Mouse (Mus musculus) lung, adult 18-20 months (tissue): ENCODE measurements at regions not wholly inside any gene's neighbourhood (a gene's known extent, or its start where the extent isn't known, plus 50 kb on each side); places are given as distances from the start of the nearest gene placed in this dataset.
A peak's percentile ranks its signal among the peaks of the same experiment; 100 is the strongest.

Source experiments
- DNase-seq, 2 experiments: peaks; one replicate each; pipeline ENCODE4 v3.0.0; 2022; ENCODE audit warnings: mixed read lengths in 2 of 2

DNA sequence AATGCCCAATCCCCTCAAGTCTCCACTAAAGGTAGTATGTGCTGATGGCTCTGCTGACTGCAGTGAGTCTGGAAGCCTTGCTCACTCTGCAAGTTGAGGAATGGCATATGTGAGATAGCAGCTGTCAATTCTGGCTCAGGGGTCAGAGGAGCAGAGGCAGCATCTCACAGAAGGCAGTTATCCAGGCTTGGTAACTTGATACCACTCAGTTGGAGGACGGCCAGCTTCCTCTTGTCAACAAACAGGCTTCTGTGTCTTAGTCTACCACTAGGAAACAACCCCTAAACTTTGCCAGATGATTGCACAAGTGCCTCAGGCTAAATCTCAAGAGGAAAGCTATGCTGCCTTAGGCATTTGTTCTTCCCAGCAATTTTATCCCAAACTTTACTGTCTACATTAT is 55.7 kb upstream of the Gabre start:
- DNase-seq = peak; percentile 0 to 10

DNA sequence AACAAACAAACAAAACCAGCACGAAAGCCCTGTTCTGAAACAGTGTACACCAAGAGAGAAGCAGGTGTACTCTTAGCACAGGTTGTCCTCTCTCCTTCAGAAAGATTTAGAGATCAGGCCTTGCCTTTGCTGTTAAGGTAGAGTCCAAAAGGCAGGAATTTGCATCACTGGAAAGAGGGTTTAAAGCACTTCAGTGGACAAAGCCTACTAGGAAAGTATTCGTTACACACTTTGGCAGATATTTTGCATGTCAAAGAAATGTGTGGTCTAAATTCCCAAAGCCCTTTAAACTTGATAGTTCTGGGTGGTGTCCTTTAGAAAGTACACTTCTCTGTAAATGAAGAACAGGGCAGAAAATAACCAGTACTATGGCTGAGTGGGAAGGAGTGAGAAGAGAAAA is 54.2 kb upstream of the Gabre start:
- no peak for DNase-seq
